Mouse (Mus musculus) midbrain, embryonic 10.5 days (tissue): ENCODE results near the gene Enah. TPM values are rescaled to one million over a fixed set of nuclear protein-coding genes. Genes with fewer than 3 reads are reported as not detected.

Experiments used
- DNase-seq: peaks from one replicate; pipeline ENCODE4 v3.0.0-alpha.2; 2017; ENCODE audit warnings: low spot score
- H3K27ac ChIP-seq: fragments of 300-500 bp; sonication (generic); replicated peaks from 2 replicates; pipeline ENCODE4 v1.5.1; 2016; ENCODE audit warnings: mild to moderate bottlenecking
- H3K27me3 ChIP-seq: fragments of 300-500 bp; sonication (generic); 2 replicates; pipeline ENCODE4 v1.6.1; 2016; ENCODE audit warnings: low read depth, mild to moderate bottlenecking; ENCODE audit not compliant: poor library complexity, severe bottlenecking
- H3K36me3 ChIP-seq: fragments of 300-500 bp; sonication (generic); 2 replicates; pipeline ENCODE4 v1.6.1; 2016; ENCODE audit warnings: mild to moderate bottlenecking, moderate library complexity
- H3K4me1 ChIP-seq: fragments of 300-500 bp; sonication (generic); 2 replicates; pipeline ENCODE4 v1.6.1; 2016
- H3K4me3 ChIP-seq: fragments of 300-500 bp; sonication (generic); 2 replicates; pipeline ENCODE4 v1.5.1; 2016; ENCODE audit warnings: mild to moderate bottlenecking, moderate library complexity
- H3K9me3 ChIP-seq: fragments of 300-500 bp; sonication (generic); replicated peaks from 2 replicates; pipeline ENCODE4 v1.6.1; 2016; ENCODE audit warnings: mild to moderate bottlenecking
- WGBS: fragments of 180-500 bp; shearing (Covaris S2); methylation state at CpG from one replicate; pipeline ENCODE4 v1.1.7; 2016; 5-methylcytosine and 5-hydroxymethylcytosine counted together
- polyA plus RNA-seq: library from polyadenylated mRNA; unstranded; fragments of >200 nt; fragmentation: Nextera tagmentation; extraction: Ambion mirVana; gene quantifications from 2 replicates; pipeline ENCODE4 v1.2.1, GENCODE M21; 2016

The Enah gene
- polyA plus RNA-seq, 1 experiment from 2014 or later = 23.2 TPM

DNA sequence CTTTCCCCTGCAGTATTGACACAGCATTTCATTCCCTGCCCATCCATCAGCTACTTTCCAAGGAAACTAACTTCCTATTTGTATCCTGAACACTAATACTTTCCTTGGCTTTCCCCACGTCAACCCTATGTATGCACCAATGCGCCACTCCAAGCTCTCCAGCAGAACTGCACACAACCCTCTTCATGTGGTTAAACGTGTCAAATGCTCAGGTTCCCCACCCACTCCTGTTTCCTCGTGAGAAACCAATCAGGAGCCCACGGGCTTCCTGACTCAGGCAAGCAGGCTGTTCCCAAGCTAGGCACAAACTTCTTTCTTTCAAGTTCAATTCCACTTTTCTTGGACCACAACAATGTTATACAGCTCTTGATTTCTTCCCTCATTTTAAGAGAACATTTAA is 91.4 kb downstream of the Enah start:
- no peaks in the 10 kb centered on the region for H3K4me1 ChIP-seq
- peaks cover 53% of the 10 kb centered on the region for H3K36me3 ChIP-seq
- no peaks in the 10 kb centered on the region for H3K27me3 ChIP-seq
- H3K9me3 ChIP-seq = no peaks in the 10 kb centered on the region
- H3K4me3 ChIP-seq = no peak overlapping the region
- H3K27ac ChIP-seq = no peak overlapping the region
- 82% methylated on average over 5 of the region's 5 CpGs for WGBS
- DNase-seq = no peak

DNA sequence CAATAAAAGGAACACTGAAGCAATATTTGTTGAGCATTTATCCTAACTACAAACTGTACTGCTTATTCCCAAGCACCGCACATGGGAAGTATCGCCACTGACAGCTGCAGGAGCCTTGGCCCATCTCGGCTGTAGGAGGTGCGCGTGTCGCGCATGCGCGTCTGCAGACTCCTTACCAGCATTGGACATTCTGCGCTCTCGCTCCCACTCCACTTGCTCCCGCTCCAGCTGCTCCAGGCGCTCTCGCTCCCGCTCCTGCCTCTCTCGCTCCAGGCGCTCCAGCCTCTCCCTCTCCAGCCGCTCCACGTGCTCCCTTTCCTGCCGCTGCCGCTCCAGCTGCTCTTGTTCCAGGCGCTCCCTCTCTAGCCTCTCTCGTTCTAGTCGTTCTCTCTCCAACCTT is 96.4 kb downstream of the Enah start:
- no peak overlapping the region for H3K27ac ChIP-seq
- H3K27me3 ChIP-seq = no peaks in the 10 kb centered on the region
- H3K36me3 ChIP-seq = peaks cover 67% of the 10 kb centered on the region
- H3K4me3 ChIP-seq = no peak overlapping the region
- peak; percentile 36 for DNase-seq
- no peaks in the 10 kb centered on the region for H3K9me3 ChIP-seq
- H3K4me1 ChIP-seq = no peaks in the 10 kb centered on the region
- 86% methylated on average over 24 of the region's 24 CpGs for WGBS

DNA sequence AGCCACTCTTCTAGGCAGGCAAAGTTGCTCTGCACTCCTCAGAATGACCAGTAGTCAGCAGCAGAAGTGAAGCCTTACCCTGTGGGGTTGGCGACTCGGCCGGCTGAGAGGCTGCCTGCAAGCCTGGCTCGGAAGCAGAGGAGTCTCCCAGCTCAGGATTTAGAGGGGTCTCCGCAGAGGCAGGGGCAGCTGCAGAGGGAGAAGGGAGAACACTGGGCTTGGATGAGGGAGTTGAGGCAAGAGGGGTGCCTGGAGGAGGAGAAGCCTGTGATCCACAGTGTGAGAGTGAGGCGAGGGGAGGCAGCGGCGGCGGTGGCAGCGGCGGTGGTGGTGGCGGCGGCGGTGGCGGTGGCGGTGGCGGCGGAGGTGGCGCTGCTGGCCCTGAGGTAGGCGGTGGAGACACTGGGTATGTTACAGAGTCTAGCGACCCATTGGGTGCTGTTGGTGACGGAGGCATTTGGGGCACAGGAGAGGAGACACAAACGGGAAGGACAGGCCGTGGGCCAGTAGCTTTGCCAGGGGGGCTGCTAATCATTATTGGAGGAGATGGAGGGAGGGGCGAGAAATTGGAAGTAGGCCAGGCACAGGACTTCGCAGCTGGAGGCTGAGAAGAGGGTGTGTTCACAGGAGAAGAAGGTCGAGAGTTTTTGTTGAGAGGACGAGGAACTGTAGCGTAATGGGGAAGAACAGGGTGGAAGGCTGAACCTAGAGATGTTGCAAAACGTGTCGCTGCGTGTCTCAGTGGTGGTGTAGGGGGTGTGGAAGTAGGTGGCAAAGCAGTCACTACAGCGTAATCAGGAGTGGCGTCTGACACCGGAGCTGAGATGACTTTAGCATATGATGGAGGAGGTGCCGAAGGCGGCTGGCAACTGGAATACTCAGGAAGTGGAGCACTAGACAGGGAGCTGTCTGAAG is 98.0 kb downstream of the Enah start:
- H3K36me3 ChIP-seq = peaks cover 72% of the 10 kb centered on the region
- H3K4me3 ChIP-seq = peak overlapping the region; percentile 28
- H3K4me1 ChIP-seq = no peaks in the 10 kb centered on the region
- DNase-seq = no peak
- H3K27me3 ChIP-seq = no peaks in the 10 kb centered on the region
- no peak overlapping the region for H3K27ac ChIP-seq
- WGBS = 65% methylated on average over 34 of the region's 37 CpGs
- no peaks in the 10 kb centered on the region for H3K9me3 ChIP-seq

DNA sequence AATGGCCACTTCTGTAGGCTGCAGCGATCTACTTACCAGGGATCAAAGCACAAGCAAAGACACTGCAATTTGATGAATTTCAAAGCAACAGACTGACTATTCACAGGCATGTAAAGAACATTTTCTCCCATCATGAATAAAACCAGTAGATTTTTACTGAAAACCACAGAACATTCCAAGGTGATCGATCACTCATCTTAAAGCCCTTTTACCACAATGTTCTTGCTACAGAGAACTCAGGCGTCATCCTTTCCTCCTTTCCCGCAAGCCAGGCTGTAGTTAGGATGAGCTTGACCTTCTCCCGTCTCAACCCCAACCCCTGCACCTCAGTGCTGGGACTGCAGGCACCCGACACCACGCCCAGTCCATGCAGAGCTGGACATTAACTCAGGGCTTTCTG is 107.9 kb downstream of the Enah start:
- peaks cover 73% of the 10 kb centered on the region for H3K36me3 ChIP-seq
- no peaks in the 10 kb centered on the region for H3K4me1 ChIP-seq

DNA sequence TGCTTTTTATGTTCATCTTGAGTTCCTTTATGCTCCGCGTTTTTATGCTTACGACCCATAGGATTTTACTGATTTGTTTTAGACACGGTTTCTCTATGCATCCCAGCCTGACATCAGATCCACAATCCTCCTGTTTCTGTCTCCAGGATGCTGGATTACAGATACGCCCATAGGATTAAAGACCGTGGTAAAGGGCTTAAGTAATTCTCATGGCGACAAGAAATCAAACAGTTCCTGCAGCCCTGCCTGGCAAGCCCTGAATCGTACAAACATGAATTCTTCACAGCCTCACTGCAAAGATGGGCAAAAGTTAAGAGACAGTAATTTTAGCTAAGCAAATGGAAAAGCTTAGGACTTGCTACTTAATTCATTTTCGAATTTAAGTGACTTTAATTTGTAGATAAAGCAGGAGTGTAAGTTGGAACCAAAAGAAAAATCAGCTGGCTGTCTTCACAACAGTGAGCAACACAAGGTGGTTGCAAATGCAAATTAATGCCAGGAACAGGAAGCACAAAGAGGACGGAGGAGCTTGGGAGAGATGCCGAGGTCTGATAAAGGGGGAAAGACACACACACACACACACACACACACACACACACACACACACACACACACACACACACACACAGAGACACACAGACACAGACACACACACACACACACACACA is 118.0 kb downstream of the Enah start:
- H3K27me3 ChIP-seq = no peaks in the 10 kb centered on the region; the same call in 1 of the 2 replicates
- no peak for DNase-seq
- H3K36me3 ChIP-seq = peaks cover 46% of the 10 kb centered on the region
- WGBS = 56% methylated on average over 11 of the region's 11 CpGs
- peaks cover 14% of the 10 kb centered on the region for H3K4me1 ChIP-seq
- no peaks in the 10 kb centered on the region for H3K9me3 ChIP-seq
- no peak overlapping the region for H3K4me3 ChIP-seq
- H3K27ac ChIP-seq = no peak overlapping the region

More for the DNA sequence above, 107.9 kb downstream of the Enah start:
- H3K27me3 ChIP-seq = no peaks in the 10 kb centered on the region
- no peak overlapping the region for H3K4me3 ChIP-seq
- H3K9me3 ChIP-seq = no peaks in the 10 kb centered on the region
- DNase-seq = no peak
- WGBS = 96% methylated on average over 7 of the region's 7 CpGs
- H3K27ac ChIP-seq = no peak overlapping the region

DNA sequence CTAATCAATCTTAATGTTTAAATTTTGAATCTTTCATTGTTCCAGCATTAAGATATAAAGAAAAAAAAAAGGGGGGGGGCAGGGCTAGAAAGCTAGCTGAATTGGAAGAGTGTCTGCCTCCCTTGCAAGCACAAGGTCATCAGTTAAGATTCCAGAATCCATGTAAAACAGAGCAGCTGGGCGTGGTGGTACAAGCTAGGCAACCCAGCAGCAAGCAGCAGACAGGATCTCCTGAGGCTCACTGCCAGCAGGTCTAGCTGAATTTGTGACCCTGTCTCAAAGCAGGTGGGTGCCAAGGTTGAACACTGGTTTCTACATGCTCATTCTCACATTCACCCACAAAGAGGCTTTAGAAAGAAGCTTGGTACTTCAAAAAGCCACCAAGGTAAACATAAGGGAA is 118.9 kb downstream of the Enah start:
- WGBS = 77% methylated on average over 1 of the region's 1 CpGs
- Histone ChIP-seq H3K27me3 (no peaks in the 10 kb centered on the region; the same call in 1 of the 2 replicates), H3K27ac (no peak overlapping the region), H3K9me3 (no peaks in the 10 kb centered on the region), H3K36me3 (peaks cover 36% of the 10 kb centered on the region), H3K4me1 (peaks cover 14% of the 10 kb centered on the region), H3K4me3 (no peak overlapping the region)
- no peak for DNase-seq

DNA sequence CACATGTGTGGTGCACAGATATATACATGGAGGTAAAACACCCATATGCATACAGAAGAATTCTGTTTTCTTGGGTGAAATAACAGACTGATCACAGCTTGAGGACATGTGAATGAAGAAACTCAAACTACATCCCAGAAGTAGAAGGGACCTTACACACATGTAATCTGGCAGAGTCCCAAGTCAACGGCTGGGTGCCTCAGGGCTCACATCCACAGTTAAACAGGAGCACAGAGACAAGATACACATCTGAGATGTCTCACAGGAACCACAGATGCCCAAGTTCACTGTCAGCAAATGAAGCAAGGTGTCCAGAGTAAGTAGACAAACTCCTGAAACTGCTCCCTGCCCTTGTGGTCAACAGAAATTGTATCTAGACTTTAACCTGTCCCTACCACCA is 120.8 kb downstream of the Enah start:
- Histone ChIP-seq H3K4me3 (no peak overlapping the region), H3K27ac (no peak overlapping the region), H3K27me3 (no peaks in the 10 kb centered on the region; the same call in 1 of the 2 replicates), H3K36me3 (peaks cover 17% of the 10 kb centered on the region), H3K4me1 (peaks cover 14% of the 10 kb centered on the region), H3K9me3 (no peaks in the 10 kb centered on the region)
- WGBS = 97% methylated on average over 1 of the region's 1 CpGs
- no peak for DNase-seq

DNA sequence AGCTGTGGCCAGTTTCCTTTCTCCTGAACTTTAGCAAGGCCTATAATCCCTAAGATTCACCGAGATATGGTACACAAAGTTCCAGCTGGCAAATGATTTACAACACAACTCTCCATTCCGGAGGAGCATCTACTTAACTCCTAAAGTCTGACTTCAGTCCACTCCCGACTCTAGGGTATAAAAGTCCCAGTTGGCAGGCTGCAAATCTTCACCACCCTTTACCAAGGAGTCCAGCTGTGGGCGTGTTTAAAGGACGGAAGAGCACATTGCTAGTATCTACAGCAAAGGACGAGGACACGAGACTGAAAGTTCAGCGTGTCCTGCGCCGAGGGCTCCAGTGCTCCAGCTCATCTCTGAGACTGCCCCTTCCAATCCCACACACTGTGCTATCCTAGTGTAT is 122.8 kb downstream of the Enah start:
- 80% methylated on average over 10 of the region's 10 CpGs for WGBS
- Histone ChIP-seq H3K9me3 (no peaks in the 10 kb centered on the region), H3K4me1 (peaks cover 5% of the 10 kb centered on the region), H3K27ac (no peak overlapping the region), H3K36me3 (peaks cover 2% of the 10 kb centered on the region; the same call in 1 of the 2 replicates), H3K4me3 (no peak overlapping the region), H3K27me3 (no peaks in the 10 kb centered on the region; the same call in 1 of the 2 replicates)
- no peak for DNase-seq

DNA sequence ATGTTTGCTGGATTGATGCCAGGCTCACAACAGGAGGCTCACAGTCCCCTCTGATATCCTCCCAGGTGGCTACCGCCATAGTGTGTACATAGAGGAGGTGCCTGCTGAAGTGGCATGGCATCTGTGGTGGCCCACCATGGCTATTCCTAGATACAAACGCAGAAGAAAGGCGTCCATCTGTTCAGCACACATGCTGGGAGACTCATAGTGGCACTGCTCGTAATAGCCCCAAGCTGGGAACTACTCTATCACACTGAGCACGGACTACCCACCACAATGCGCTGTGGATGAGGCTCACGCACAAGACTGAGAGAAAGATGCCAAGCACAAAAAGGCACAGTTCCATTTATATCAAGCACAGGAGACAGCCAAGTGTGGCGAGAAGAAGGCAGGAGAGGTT is 126.1 kb downstream of the Enah start:
- Histone ChIP-seq H3K4me1 (peaks cover 4% of the 10 kb centered on the region; the same call in 1 of the 2 replicates), H3K27me3 (no peaks in the 10 kb centered on the region; the same call in 1 of the 2 replicates), H3K9me3 (no peaks in the 10 kb centered on the region), H3K36me3 (peaks cover 2% of the 10 kb centered on the region; the same call in 1 of the 2 replicates), H3K27ac (no peak overlapping the region), H3K4me3 (no peak overlapping the region)
- no peak for DNase-seq
- WGBS = 81% methylated on average over 8 of the region's 8 CpGs

DNA sequence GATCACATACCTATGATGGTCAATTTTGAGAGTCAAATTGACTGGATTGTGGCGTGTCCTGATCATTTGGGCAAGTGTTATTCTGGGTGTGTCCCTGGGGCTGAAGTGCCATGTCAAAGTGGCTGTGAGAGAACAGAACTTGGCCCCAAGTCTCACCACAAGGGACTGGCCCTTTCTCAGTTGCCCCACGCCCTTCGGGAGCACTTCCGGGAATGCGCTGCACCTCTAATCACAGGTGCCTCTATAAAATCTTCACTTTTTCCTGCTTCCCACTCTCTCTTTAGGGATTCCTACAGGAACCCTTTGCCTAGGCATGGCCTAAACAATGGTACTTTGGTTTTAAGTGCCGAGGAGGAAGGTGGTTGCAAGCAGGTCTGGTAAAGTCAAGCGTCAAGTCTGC is 130.1 kb downstream of the Enah start:
- H3K9me3 ChIP-seq = no peaks in the 10 kb centered on the region
- no peak overlapping the region for H3K27ac ChIP-seq
- DNase-seq = no peak
- no peaks in the 10 kb centered on the region; the same call in 1 of the 2 replicates for H3K27me3 ChIP-seq
- no peak overlapping the region for H3K4me3 ChIP-seq
- H3K36me3 ChIP-seq = no peaks in the 10 kb centered on the region
- 92% methylated on average over 7 of the region's 7 CpGs for WGBS
- peaks cover 4% of the 10 kb centered on the region; the same call in 1 of the 2 replicates for H3K4me1 ChIP-seq

DNA sequence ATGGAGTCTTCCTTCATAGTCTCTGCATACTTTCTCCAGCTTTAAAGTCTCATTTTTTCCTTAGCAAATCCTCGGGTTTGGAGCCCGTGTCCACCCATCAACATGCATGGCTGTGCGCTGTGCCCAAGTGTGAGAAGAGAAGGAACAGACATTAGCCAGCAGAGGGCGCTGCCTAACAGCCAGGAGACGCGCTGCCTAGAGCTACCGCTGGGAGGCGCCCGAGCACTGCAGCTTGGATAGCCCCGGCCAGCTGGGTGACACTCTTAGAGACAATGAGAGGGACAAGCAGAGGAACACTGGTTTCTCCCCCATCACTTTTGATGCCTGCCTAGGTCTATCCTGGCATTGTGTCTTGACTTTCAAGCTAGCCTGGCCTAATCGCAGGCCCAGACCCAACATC is 131.0 kb downstream of the Enah start:
- Histone ChIP-seq H3K9me3 (no peaks in the 10 kb centered on the region), H3K4me1 (peaks cover 4% of the 10 kb centered on the region; the same call in 1 of the 2 replicates), H3K27me3 (no peaks in the 10 kb centered on the region; the same call in 1 of the 2 replicates), H3K36me3 (no peaks in the 10 kb centered on the region), H3K27ac (peak overlapping the region; percentile 74), H3K4me3 (no peak overlapping the region)
- WGBS = 10% methylated on average over 11 of the region's 11 CpGs
- DNase-seq = peak; percentile 92

DNA sequence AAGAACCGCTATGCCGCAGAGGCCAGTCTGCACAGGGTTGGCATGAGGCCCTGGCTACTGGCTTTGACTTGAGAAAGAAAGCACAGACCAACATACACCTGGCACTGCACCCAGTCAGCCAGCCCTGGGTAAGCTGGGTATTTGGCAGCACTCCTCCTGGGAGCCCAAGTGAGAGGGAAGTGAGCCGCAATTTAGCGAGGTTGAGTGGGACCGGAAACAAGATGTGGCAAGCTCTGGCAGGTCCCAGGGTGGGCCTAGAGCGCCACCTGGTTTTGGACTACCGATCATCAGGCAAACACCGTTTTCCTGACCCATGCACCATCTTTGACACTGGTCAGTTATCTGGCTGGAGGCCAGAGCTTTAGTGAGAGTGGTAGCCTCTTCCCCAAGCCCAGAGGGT is 138.3 kb downstream of the Enah start:
- H3K36me3 ChIP-seq = no peaks in the 10 kb centered on the region
- H3K4me1 ChIP-seq = peaks cover 18% of the 10 kb centered on the region
- H3K27ac ChIP-seq = no peak overlapping the region; the same call in 1 of the 2 replicates
- DNase-seq = peak; percentile 51
- 40% methylated on average over 8 of the region's 8 CpGs for WGBS
- no peaks in the 10 kb centered on the region for H3K27me3 ChIP-seq
- no peak overlapping the region for H3K4me3 ChIP-seq
- H3K9me3 ChIP-seq = no peaks in the 10 kb centered on the region
